Mouse (Mus musculus) spleen, postnatal 10 days (tissue): ENCODE measurements around the gene Krt20.
A peak's percentile ranks its signal among the peaks of the same experiment; 100 is the strongest.

Experiments used
- DNase-seq, 2 experiments: peaks; one replicate each; pipeline ENCODE4 v3.0.0; 2021 to 2022; ENCODE audit warnings: low spot score in 2 of 2

Gene Krt20

DNA sequence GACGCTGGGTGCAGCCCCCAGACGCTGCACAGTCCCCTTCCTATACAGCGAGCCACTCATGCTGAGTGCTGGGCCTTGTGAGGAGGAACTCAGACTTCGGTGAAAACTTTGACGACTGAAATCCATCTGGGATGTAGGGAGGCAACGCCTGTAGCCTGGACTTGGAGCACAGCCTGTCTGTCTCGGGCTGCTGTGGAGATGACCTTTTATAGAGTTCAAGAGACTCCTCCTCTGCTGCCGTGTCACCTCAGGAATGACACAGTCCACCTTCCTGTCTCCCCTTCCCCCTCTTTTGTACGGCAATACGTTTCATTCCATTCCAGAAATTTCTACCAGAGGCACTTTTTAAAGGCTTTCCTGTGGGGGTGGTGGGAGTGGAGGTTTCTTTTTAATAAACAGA, at the start of gene Krt20:
Gene Krt20, minus strand, starts transcription at position 179 of the 400 bp plus-strand sequence.
- DNase-seq: no peak

- no peak for DNase-seq
These were observed 37.0 kb upstream of the Krt20 start for GRCm38 (mm10) chr11:99474981-99475380.

DNA sequence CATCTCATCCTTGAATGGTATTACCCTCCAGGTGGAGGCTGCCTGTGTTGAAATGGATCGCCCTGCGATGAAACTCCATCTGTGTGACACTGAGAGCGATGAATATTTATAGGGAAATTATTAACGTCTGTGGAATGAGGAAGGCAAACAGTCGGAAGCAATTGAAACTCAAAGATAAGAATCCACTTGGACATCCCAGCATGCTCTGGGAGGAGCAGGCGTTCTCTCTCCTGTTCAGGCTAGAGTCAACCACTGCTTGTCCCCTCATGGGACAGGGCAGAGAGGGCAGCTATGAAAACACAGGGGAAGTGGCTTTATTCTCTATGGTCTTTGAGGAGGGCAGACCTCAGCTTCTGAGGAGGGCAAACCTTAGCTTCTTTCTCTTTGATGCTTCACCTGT, 35.5 kb upstream of the Krt20 start:
- DNase-seq: no peak

DNA sequence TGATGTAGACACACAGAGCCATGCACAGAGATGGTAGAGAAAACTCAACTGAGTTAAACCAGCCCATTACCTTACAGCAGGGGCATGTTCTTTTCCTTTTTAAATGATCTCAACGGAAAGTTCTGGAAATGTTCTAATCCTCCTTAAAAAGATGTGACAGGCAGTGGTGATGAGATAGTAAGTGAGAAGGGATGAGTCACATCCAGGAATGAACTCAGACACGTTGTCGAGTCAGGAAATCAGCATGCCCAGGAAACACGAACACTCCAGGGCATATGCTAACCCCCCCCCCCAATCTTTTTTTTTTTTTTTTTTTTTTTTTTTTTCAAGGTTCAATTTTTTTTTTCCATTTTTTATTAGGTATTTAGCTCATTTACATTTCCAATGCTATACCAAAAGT, 34.5 kb upstream of the Krt20 start:
- DNase-seq: no peak

DNA sequence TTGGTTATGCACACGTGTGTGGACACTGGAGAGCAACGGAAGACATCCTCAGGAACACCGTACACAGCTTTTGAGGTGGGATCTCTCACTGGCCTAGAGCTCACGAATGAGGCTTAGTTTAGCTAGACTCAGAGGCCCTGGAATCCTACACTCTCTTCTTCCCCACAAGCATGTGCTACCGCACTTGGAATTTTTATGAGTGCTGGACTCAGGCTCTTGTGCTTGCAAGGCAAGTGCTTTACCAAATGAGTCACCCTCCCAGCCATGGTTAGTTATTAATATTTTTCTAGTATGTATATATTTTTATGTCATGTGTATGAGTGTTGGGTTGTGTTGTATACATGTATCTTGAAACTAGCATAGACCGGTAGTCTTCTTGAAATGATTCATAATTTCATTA, 34.0 kb upstream of the Krt20 start:
- DNase-seq: no peak

DNA sequence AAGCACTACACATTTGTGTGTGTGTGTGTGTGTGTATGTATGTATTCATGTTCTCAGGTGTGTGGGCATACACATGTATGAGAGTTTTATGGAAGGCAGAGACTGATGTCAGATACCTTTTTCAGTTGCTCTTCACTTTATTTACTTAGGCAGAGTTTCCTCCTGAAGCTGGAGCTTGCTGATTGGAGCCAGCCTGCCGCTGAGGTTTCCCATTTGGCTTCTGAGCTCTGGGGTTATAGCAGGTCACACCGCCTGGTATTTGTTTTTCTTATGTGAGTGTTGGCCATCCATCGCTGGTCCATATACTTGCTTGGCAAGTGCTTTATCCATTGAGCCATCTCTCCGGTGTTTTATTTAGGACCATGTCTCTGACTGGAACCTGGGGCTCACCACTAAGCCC, 31.3 kb upstream of the Krt20 start:
- no peak for DNase-seq

- DNase-seq: no peak
These were observed 30.6 kb upstream of the Krt20 start for GRCm38 (mm10) chr11:99468566-99468965.

DNA sequence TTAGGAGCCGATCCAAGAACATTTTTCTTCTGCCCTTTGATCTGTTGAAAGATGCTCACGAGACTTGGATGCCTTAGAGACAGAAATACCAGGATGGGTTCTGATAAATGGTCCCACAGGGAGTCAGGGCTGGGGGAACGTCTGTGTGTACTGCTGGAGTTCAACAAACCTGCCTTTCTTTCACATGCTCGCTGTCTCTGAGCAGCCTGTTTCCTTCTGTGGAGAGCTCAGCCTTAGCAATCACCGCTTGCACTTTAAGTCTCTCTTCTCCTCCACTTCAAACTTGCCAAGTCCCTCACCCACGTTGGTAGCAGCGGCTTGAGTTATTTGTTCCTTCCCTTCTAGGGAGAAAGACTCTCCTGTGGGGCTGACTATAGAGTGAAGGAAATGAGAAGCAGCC, 28.4 kb upstream of the Krt20 start:
- DNase-seq: no peak

DNA sequence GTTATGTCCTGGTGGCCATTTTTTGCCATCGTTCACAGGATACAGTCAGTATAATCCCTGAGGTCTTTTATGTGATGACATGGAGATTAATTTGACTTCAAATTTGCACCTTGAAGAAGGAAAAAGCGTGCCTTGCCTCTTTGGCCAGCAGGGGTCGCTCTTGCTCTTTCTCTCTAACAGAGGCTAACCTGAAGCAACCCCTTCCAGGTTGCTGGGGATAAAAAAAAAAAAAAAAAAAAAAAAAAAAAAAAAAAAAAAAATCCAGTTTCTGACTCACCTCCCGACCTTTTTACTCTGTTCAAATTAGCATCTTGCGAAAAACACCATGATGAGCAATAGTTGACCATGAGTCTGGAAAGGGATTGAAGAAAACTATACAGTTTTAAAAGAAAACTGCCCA, 26.9 kb upstream of the Krt20 start:
- peak; percentile 31 to 77 for DNase-seq

GRCm38 (mm10) chr11:99463155-99463554, 25.2 kb upstream of the Krt20 start:
- peak; percentile 18 to 66 for DNase-seq

DNA sequence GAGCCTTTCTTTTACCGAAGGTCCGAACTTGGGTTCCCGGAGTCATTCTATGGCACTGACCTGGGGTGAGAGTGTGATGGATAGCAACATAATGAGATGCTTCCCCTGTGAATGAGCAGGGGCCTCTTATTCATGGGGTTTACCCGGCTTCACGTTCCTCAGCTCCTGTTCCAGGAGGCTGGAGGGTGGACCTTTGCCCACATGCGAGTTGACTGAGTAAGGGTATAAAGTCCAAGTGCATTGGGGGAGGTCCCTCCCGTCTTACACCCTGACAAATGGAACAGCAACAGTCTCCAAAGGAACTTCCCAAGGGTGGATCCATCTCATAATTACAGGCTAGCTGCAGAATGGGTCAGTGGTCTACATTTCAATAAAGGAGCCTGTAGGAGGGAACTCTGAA, 23.8 kb upstream of the Krt20 start:
- no peak for DNase-seq

- no peak for DNase-seq
These were observed 20.9 kb upstream of the Krt20 start for GRCm38 (mm10) chr11:99458887-99459286.

- no peak for DNase-seq
These were observed 16.8 kb upstream of the Krt20 start for GRCm38 (mm10) chr11:99454759-99455158.

DNA sequence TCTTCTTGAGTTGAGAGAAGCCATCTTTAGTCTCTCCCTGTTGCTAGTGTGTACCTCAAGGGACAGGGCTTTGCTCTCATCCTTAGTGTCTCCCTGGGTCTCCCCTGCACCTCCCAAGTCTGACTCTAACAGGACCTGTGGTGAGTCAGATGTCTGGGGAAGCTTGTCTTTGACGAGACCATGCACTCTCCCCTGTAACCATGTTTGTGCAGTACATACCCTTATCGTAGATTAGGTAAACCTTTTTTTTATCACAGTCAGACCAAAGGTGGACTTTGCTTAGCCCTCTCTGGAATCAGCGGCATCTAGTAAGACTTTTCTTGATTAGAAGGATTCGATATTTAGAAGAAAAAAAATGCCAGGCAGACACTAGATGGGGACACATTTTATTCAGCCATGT, 16.1 kb upstream of the Krt20 start:
- no peak for DNase-seq

GRCm38 (mm10) chr11:99448769-99449168, 10.8 kb upstream of the Krt20 start:
- DNase-seq: no peak

DNA sequence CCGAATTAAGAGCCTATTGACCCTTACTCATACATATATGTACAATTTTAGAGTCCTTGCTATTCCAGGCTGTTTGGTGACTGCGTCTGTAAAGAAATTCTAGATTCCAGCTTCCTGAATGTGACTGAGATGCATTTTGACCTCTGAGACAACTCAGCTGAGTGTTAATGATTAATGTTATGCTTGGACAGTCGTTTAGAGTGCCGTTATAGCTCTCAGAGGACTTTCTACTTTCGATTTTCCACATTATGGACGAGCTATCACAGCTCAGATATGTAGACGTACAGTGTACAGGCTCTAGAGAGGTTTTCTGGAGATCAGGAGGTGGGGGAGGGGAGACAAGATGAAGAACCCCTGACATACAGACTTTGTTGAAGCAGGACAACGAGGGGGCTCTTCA, 3.3 kb upstream of the Krt20 start:
- DNase-seq: no peak

- DNase-seq: no peak
These were observed 1.5 kb upstream of the Krt20 start for GRCm38 (mm10) chr11:99439465-99439864.

- DNase-seq: no peak
These were observed 1.3 kb downstream of the Krt20 start for GRCm38 (mm10) chr11:99436625-99437024.

- no peak for DNase-seq
These were observed 7.3 kb downstream of the Krt20 start for GRCm38 (mm10) chr11:99430670-99431069.

- DNase-seq: no peak
These were observed 15.8 kb downstream of the Krt20 start, which contains the start of gene Krt12 for GRCm38 (mm10) chr11:99422159-99422558. Gene Krt12, minus strand, starts transcription at chr11:99422259.

GRCm38 (mm10) chr11:99420586-99420985, 17.4 kb downstream of the Krt20 start:
- no peak for DNase-seq

DNA sequence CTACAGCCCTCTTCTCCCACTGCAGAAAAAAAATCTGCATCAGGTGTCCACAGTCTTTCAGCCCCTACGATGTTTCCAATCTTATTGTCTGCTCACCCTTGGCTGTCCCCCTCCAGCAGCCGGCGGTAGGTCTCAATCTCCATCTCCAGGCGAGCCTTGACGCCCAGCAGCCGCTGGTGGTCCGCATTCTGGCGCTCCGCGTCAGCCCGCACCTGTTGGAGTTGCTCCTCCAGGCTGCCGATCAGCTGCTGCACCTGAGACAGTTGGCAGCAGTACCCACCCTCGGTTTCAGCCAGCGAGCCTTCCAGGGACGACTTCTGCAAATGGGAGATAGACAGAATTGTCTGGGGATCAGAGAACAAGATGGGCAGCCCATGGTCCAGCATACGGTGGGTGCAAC, 20.1 kb downstream of the Krt20 start:
- no peak for DNase-seq

DNA sequence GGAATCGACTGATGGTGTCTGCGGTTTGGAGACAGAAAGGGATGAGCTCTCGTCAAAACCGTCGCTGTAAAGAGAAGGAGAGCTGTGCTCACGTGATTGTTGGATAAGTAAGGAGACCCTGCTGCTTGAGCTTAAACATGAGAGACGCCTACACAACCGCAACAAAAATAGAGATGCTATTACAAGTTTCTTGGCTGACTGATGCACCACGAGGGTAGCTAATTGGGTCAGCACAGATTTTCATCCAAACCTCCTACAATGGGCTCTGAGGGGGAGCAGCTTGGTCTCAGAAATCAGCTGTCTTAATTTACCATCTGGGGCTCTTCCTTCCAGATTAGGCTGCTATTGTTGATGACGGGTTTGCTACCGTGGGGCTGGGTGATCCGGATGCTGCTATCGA, 21.0 kb downstream of the Krt20 start:
- DNase-seq: no peak

- DNase-seq: no peak
These were observed 23.3 kb downstream of the Krt20 start for GRCm38 (mm10) chr11:99414463-99415147.
